Mouse (Mus musculus) MN1 (cell line): ENCODE data around the gene Donson.

Experiments
- DNase-seq: peaks from one replicate; pipeline ENCODE4 v3.0.0-alpha.2; 2016; ENCODE audit warnings: low spot score

Donson gene

GRCm38 (mm10) chr16:91688619-91689334, at the start of gene Donson:
TSS of gene Donson (minus strand) at chr16:91688770.
- DNase-seq, result peak; percentile 91

DNA sequence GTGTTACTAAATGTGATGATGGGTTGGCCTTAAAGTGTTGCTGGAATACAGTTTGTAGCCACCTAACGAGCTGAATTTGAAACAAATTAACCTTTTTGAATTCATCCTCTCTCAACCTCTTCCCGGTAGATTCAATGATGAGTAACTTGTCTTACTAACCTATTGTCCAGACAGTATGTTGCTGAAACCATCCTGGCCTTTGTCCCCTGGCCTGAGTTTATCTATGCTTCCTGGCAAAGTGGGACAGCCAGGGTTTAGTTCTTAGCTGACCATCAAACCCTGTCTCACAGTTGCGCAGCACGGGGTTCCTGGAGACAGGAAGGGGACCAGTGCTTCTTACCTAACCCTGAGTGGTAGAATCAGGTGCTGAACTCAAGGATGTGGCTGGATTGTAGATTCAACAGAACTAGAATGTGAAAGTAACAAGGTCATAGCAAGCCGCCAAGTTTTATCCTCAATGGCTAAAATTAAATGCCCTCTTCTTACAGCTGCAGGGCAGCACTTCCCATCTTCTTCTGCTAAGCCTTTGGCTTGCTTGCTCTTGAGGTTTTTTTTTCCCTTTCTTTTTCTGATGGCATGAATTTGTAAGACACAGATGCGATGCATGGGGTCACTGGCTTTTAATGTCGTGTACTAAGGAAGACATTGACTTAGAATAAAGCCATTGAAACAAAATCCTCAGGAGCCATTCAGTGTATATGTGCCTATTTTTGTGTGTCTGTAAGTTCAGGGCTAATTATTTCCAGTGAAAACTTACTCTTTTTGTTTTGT, 47.7 kb upstream of the Donson start:
- no peak for DNase-seq

DNA sequence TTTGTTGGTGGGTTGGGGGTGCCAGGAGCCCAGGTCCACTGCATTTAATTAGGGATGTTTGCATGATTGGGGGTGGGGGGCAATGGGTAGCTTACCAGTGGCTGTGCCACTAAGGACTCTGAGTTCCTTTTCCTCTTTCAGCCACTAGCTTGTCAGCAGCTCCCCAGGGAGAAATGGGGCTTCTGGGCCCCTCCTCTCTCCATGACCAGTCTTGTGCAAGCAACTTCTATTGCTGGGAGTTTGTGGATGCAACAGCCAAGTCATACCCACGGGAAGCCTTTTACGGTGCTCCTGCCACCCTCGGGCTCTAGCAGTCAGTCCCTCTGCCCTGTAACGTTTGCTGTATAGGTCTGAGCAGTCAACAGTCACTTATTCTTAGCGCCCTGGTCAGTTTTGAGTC, 46.2 kb upstream of the Donson start:
- DNase-seq, result no peak

DNA sequence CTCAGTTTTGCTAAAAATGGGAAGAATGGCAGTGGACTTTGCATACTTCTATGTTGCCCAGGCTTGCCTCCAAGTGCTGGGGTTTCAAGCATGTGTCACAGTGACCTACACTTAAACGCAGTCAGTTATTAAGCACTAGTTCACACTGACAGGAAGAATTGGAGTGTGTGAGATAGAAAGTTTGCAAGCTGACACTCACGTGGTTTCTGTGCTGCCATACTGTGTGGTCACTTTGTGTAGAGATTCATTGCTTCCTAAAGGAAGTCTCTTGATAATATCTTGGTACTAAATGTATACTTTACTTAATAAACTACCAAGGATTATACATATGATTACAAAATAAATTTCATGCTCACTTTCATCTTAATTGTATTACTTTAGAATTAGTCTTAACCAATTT, 44.2 kb upstream of the Donson start:
- DNase-seq, result no peak

DNA sequence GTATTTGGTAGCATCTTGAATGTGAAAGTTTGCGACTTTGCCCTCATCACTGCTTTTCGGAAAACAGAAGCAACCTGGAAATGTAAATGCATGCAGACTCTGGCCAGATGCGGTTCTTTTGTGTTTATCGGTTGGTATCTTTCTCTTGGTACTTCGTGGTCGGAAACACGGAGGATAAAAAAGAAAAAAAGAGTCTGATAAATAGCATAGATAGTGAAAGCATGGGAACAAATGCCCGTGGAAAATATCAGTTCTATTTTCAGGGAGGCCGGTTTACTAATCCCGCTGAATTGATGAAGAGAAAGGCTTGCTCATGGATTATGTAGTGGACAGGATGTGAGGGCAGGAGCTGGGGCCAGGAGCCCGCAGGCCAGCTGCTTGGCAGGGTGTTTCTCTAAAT, 41.9 kb upstream of the Donson start:
- no peak for DNase-seq

- DNase-seq, result peak; percentile 56
Observed at GRCm38 (mm10) chr16:91729821-91730441, 41.4 kb upstream of the Donson start.

DNA sequence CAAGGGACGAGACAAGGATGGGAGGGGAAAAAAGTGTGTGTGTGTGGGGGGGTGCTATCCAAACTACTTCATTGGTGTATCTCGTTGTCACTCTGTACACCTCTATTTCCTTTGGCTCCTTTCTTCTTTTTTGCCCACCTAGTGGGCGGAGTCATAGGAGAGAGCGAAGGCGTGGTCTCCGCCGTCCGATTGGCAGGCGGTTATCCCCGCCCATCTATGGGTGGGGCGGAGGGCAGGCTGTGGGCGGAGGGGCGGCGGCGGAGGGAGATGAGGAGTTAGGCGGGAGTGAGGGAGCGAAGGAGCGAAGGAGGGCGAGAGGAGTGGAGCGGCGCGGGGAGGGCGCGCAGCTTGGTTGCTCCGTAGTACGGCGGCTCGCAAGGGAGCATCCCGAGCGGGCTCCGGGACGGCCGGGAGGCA, 40.5 kb upstream of the Donson start, which contains the start of gene Itsn1:
Itsn1 (plus strand) TSS at position 216 of the 417 bp plus-strand sequence.
- DNase-seq, result peak; percentile 98

DNA sequence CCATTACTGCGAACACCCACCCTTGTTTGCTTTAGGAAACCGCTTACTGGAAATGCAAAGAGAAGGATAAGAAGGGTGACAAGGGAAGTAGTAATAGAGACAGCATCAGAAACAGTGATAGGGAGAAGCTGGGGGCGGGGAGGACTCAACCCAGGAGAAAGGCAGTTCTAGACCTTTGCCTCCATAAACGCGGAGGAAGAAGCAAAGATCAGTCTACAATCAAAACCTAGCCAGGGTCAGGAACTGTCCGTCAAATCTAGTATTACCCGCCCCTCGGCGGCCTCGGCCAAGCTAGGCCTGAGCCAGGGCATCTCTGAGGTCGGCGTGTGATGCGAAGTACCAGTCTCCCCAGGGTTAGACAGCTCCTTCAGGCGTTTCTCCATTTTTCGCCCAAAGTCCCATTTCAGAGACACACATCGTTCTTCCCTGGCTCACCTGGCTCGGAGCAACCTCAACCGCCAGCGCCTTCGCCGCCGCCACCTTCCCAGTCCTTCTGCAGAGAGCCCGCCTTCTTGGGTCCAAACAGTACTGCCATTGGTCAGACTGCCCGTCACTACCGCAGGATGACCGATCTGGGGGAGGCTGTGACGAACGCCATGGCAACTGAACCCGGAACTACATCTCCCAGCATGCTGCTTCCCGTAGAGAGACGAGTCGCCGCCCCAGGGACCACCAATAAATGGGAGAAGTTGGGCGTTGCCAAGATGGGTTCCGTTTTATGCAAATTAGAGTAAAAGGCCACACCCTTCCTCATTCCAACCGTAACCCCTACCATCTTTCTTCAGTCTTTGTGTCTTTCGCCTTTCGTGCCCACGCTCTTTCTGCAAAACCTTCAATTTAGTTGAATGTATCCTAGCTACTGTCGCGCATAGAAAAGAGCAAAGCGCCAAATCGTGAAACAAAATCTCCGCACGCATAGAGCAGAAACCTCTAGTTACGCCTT, 39.8 kb upstream of the Donson start, which contains the start of gene Cryzl1:
Cryzl1 (minus strand) TSS at position 853 of the 943 bp plus-strand sequence.
- DNase-seq, result peak; percentile 97

DNA sequence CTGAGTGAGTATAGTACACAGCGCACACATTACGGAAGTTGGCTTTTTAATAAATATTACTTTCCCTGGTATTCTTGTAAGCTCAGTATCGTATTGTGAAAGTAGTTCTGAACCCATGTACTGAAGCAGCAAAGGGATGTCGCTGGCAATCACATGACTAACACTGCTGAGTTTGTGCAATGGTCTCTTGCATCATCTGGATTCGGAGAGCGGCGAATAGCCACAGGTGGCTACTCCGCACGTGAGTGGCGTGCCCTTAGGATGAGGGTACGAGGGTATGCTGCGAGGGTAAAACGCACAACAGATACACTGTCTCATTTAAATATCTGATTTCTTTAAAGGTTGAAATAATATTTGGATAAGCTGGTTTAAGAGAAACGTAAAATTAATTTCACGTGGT, 38.9 kb upstream of the Donson start:
- peak; percentile 71 for DNase-seq

- DNase-seq, result peak; percentile 28
Observed at GRCm38 (mm10) chr16:91724247-91724646, 35.7 kb upstream of the Donson start.

- no peak for DNase-seq
Observed at GRCm38 (mm10) chr16:91717399-91717798, 28.8 kb upstream of the Donson start.

DNA sequence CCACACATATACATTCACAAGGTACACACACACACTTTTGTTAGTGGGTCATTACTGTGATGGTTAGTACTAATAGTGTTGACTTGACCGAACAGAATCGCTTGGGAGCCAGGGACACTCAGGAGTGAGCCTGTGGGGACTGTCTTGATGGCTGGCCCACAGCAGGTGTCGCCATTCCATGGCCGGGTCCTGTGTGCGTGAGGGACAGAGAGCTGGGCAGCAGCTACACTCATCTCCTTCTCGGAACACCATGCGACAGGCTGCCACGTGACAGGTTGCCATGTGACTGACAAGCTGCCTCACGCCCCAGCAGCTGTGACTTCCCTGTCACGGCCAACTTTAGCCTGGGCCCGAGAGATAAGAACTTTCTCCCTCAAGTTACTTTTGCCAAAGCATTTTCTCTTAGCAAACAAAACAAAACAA, 28.4 kb upstream of the Donson start:
- no peak for DNase-seq

DNA sequence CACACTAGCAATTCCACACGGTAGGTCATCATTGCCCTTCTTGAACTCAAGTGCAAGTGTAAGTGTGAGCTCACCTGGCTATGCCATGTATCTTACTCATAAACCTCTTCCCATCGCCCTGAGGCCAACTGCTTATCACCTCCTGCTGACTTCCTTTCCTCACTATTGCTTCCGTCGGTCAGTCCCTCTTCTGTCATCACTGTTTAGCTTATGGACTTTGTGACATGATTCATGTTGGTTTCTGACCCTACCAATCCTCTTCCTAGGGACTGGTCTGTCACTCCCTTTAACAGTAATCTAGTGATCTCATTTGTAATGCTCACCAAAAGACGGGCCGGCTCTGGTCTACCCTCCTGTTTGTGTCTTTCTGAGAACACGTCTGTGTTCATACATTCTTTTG, 21.7 kb upstream of the Donson start:
- no peak for DNase-seq

- no peak for DNase-seq
Observed at GRCm38 (mm10) chr16:91704603-91705340, 16.2 kb upstream of the Donson start.

DNA sequence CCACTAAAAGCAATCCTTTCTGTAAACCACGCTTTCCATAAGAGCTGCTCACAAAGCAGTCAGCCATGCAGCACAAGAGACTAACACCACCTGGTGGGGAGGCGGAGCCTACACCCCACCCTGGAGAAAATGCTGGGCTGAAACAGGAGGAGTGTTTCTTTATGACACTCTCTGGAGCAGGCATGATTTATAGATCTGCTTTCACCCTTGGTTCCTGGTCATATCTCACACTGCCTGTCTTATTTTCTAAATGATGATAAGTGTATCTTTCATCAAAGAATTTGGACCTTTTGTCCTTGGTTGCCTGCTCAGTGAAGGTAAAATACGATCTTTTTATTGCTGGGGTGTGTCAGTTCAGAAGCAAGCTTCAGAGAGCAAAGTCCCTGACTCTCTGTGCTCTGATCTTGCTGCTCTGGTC, 14.2 kb upstream of the Donson start:
- no peak for DNase-seq

DNA sequence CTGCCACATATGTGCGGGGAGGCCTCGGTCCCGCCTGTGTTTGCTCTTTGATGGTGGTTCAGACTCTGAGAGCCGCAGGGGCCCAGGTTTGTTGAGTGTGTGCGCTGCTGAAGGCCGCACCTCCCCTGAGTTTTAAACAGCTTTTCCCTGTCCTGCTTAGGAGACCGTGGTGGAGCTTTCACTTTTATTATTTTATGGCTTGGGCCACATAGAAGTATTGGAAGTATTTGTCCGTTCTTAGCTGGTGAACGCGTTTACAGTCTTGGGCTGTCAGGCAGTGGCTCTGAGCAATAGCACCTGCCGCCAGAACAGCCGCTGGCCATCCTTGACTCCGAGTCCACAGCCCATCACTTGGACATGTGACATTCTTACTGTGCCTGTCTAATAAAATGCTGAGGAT, 13.3 kb upstream of the Donson start:
- no peak for DNase-seq

GRCm38 (mm10) chr16:91698995-91699394, 10.4 kb upstream of the Donson start:
- DNase-seq, result no peak

GRCm38 (mm10) chr16:91695108-91695755, 6.7 kb upstream of the Donson start:
- DNase-seq, result no peak

- peak; percentile 84 for DNase-seq
Observed at GRCm38 (mm10) chr16:91694455-91695084, 6.0 kb upstream of the Donson start.

- no peak for DNase-seq
Observed at GRCm38 (mm10) chr16:91689791-91690190, 1.2 kb upstream of the Donson start.
